In the genomic region with DNA sequence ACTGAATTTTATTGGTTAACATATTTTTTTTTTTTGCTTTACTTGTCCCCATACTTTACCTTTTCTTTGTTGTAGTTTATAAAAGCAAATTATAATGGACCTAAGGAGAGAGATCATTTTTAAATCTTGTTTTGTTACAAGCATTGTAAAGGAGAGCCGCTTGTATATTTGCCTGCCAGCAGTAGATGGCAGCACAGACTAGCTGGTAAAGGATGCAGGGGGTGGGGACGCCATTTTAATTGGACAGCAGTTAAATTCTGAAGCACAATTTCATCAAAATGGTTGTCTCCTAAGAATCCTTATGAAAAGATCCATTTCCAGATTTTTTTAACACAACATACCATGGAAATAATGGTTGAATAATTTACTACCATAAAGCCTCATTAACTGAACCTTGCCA, we compare ENCODE assay signal across 8 mouse cellular contexts.
DNase-seq lines count a peak whose midpoint lies in the region; ATAC-seq and TF ChIP-seq lines count a peak whose summit lies in the region.

No protein-coding gene starts in this region.

- H3K9me3 ChIP-seq in kidney, embryonic 16.5 days (ENCODE audit: low read length), result no peaks in the 10 kb centered on the region
- no peaks in the 10 kb centered on the region for H3K9me3 ChIP-seq in CH12.LX (replicated peaks; ENCODE audit: low read length)
- H3K9me3 ChIP-seq in embryonic facial prominence, embryonic 11.5 days (replicated peaks; ENCODE audit: control insufficient read depth, low read length), result no peaks in the 10 kb centered on the region
- no peaks in the 10 kb centered on the region for H3K9me3 ChIP-seq in liver, postnatal 0 days (ENCODE audit: low read length)

- H3K9ac ChIP-seq in kidney, embryonic 16.5 days (replicated peaks; ENCODE audit: low read length), result no peak overlapping the region
- H3K9ac ChIP-seq in CH12.LX (ENCODE audit: insufficient read depth, low read depth), result no peak overlapping the region
- no peak overlapping the region for H3K9ac ChIP-seq in embryonic facial prominence, embryonic 11.5 days (replicated peaks; ENCODE audit: low read length)
- H3K9ac ChIP-seq in liver, postnatal 0 days (replicated peaks), result no peak overlapping the region

- H3K27me3 ChIP-seq in kidney, embryonic 16.5 days (ENCODE audit: insufficient read depth, low read length), result peaks cover 3% of the 10 kb centered on the region; the same call in 1 of the 2 replicates
- H3K27me3 ChIP-seq in CH12.LX (replicated peaks), result no peaks in the 10 kb centered on the region
- no peaks in the 10 kb centered on the region for H3K27me3 ChIP-seq in embryonic facial prominence, embryonic 11.5 days (ENCODE audit: control insufficient read depth, insufficient read depth, low read length)
- H3K27me3 ChIP-seq in liver, postnatal 0 days (ENCODE audit: insufficient read depth, low read length), result no peaks in the 10 kb centered on the region

- no peaks in the 10 kb centered on the region for H3K36me3 ChIP-seq in kidney, embryonic 16.5 days (ENCODE audit: insufficient read depth, low read length)
- no peaks in the 10 kb centered on the region for H3K36me3 ChIP-seq in CH12.LX (replicated peaks in 1 of 2; ENCODE audit: control insufficient read depth in 1 of 2, insufficient read depth in 1 of 2, low read length in 1 of 2)
- no peaks in the 10 kb centered on the region for H3K36me3 ChIP-seq in embryonic facial prominence, embryonic 11.5 days (replicated peaks; ENCODE audit: control insufficient read depth, insufficient read depth, low read depth, low read length)
- H3K36me3 ChIP-seq in liver, postnatal 0 days (replicated peaks; ENCODE audit: insufficient read depth, low read length), result no peaks in the 10 kb centered on the region

- no peak overlapping the region for H3K27ac ChIP-seq in kidney, embryonic 16.5 days (ENCODE audit: low read length)
- no peak overlapping the region for H3K27ac ChIP-seq in CH12.LX (ENCODE audit: insufficient read depth, low read depth)
- H3K27ac ChIP-seq in embryonic facial prominence, embryonic 11.5 days (replicated peaks; ENCODE audit: low read depth, low read length), result no peak overlapping the region
- no peak overlapping the region for H3K27ac ChIP-seq in liver, postnatal 0 days (ENCODE audit: low read depth)

- H3K4me1 ChIP-seq in kidney, embryonic 16.5 days (ENCODE audit: insufficient read depth, low read length), result no peaks in the 10 kb centered on the region
- no peaks in the 10 kb centered on the region for H3K4me1 ChIP-seq in CH12.LX (ENCODE audit: control insufficient read depth in 1 of 2, insufficient read depth in 2 of 2)
- no peaks in the 10 kb centered on the region for H3K4me1 ChIP-seq in embryonic facial prominence, embryonic 11.5 days (ENCODE audit: control insufficient read depth, insufficient read depth, low read length)
- H3K4me1 ChIP-seq in liver, postnatal 0 days (ENCODE audit: insufficient read depth), result no peaks in the 10 kb centered on the region

- H3K4me2 ChIP-seq in kidney, embryonic 16.5 days (replicated peaks; ENCODE audit: low read depth, low read length), result no peak overlapping the region
- H3K4me2 ChIP-seq in CH12.LX (ENCODE audit: insufficient read depth, low read depth, poor library complexity, severe bottlenecking), result no peak overlapping the region
- H3K4me2 ChIP-seq in embryonic facial prominence, embryonic 11.5 days (ENCODE audit: low read depth, low read length), result no peak overlapping the region
- no peak overlapping the region for H3K4me2 ChIP-seq in liver, postnatal 0 days (ENCODE audit: low read depth, low read length)

- no peaks in the 10 kb centered on the region for H3K79me2 ChIP-seq in CH12.LX (replicated peaks; ENCODE audit: control insufficient read depth, extremely low read depth, insufficient read depth, poor library complexity, severe bottlenecking)

- ATAC-seq in kidney, embryonic 16.5 days (ENCODE audit: low FRiP score, low TSS enrichment), result no peak
- ATAC-seq in embryonic facial prominence, embryonic 11.5 days (replicated peaks; ENCODE audit: insufficient number of reproducible peaks, low FRiP score, low TSS enrichment, low read depth), result no peak
- ATAC-seq in liver, postnatal 0 days, result no peak

- 15% methylated on average over 2 of the region's 2 CpGs for WGBS in kidney, embryonic 16.5 days
- 22% methylated on average over 2 of the region's 2 CpGs for WGBS in embryonic facial prominence, embryonic 11.5 days
- WGBS in liver, postnatal 0 days (ENCODE audit: insufficient replicate concordance), result 10% methylated on average over 2 of the region's 2 CpGs

- TF ChIP-seq CTCF in CH12.LX (conservative IDR thresholded peaks at IDR 0.05 in 1 of 2, IDR thresholded peaks at IDR 0.05 in 1 of 2; ENCODE audit: low read depth in 2 of 2, low read length in 2 of 2), result peak in 1 of 2 experiments; percentile 70; a peak in 2 of 4 replicates
- peak; percentile 57 for TF ChIP-seq CTCF in liver, postnatal 0 days (IDR thresholded peaks at IDR 0.05; ENCODE audit: low read depth)

- dilution Hi-C loops in CH12.LX (cut with MboI; ENCODE audit: extremely low pct_ligation_motif_present, extremely low pct_unique_long_range_greater_than_20kb, low sequenced_read_pairs), result no loop called here

- TF ChIP-seq EP300 in CH12.LX (IDR thresholded peaks at IDR 0.05; ENCODE audit: low read length), result no peak
- TF ChIP-seq EP300 in liver, postnatal 0 days (IDR thresholded peaks at IDR 0.05; ENCODE audit: low read depth), result no peak

- H3K4me3 ChIP-seq in kidney, embryonic 16.5 days (ENCODE audit: low read length), result no peak overlapping the region
- H3K4me3 ChIP-seq in CH12.LX (replicated peaks in 1 of 3; ENCODE audit: low read depth in 2 of 3, low read length in 2 of 3, poor library complexity in 1 of 3), result no peak overlapping the region
- H3K4me3 ChIP-seq in embryonic facial prominence, embryonic 11.5 days (ENCODE audit: low read depth, low read length), result no peak overlapping the region
- H3K4me3 ChIP-seq in liver, postnatal 0 days (ENCODE audit: low read depth, low read length), result no peak overlapping the region

- TF ChIP-seq POLR2A in CH12.LX (IDR thresholded peaks at IDR 0.05; ENCODE audit: low read depth, low read length), result no peak

- in situ Hi-C loops in CH12.LX (cut with MboI; ENCODE audit: low pct_ligation_motif_present, low pct_unique_long_range_greater_than_20kb, low sequenced_read_pairs), result no loop called here

- TF ChIP-seq RAD21 in CH12.LX (IDR thresholded peaks at IDR 0.05; ENCODE audit: low read depth, low read length), result peak; percentile 76

- DNase-seq in kidney, adult 18-20 months, result peak; percentile 6
- DNase-seq in CH12.LX (ENCODE audit: extremely low read depth) (peak; percentile 46), R1 (ENCODE audit: low read depth, low spot score) (peak; percentile 33)
- DNase-seq in embryonic facial prominence, embryonic 11.5 days (ENCODE audit: low spot score), result peak; percentile 64
- peak; percentile 19 for DNase-seq in liver, postnatal 0 days
- DNase-seq in T-cell, adult 2 months (ENCODE audit: low spot score), result no peak
- DNase-seq in thymus, postnatal 25 days, result no peak

TF ChIP-seq in CH12.LX, 34 proteins besides CTCF, POLR2A, EP300 and RAD21:
- TF ChIP-seq JUN (IDR thresholded peaks at IDR 0.05; ENCODE audit: insufficient read depth, low read depth, low read length) (no peak), IRF4 (IDR thresholded peaks at IDR 0.05; ENCODE audit: low read depth, low read length) (no peak), NRF1 (IDR thresholded peaks at IDR 0.05; ENCODE audit: low read depth, low read length) (0 out of 2 replicates have a peak, but pooled peaks have one; percentile 36), ZC3H11A (IDR thresholded peaks at IDR 0.05; ENCODE audit: low read depth, low read length) (peak; percentile 80), SMC3 (IDR thresholded peaks at IDR 0.05; ENCODE audit: low read depth, low read length) (peak; percentile 45)

Comparison
In these comparisons a context has a peak if more than half of its experiments do, and no peak if none do; other contexts are left out.
1. DNase-seq: peak in kidney, adult 18-20 months (single experiment), CH12.LX (single experiment), R1 (single experiment), embryonic facial prominence, embryonic 11.5 days (single experiment) and liver, postnatal 0 days (single experiment); none in T-cell, adult 2 months (single experiment) and thymus, postnatal 25 days (single experiment).